Mouse (Mus musculus) mesoderm, embryonic 11.5 days (tissue): ENCODE results near the gene Plekhh2.

Experiments
- DNase-seq: peaks from one replicate; pipeline ENCODE4 v3.0.0-alpha.2; 2012; ENCODE audit warnings: low read depth, low spot score

Plekhh2 gene

GRCm38 (mm10) chr17:84606976-84607375 is 95.3 kb downstream of the Plekhh2 start:
- DNase-seq: no peak

GRCm38 (mm10) chr17:84607617-84608016 is 95.9 kb downstream of the Plekhh2 start:
- no peak for DNase-seq

- no peak for DNase-seq
Observed at GRCm38 (mm10) chr17:84608606-84609005, 96.9 kb downstream of the Plekhh2 start.

GRCm38 (mm10) chr17:84611500-84611899 is 99.8 kb downstream of the Plekhh2 start:
- no peak for DNase-seq

- DNase-seq: no peak
Observed at GRCm38 (mm10) chr17:84611971-84612370, 100.3 kb downstream of the Plekhh2 start.

GRCm38 (mm10) chr17:84615811-84616210 is 104.1 kb downstream of the Plekhh2 start:
- DNase-seq: no peak

- DNase-seq: no peak
Observed at GRCm38 (mm10) chr17:84616526-84617074, 104.9 kb downstream of the Plekhh2 start.

GRCm38 (mm10) chr17:84617953-84618352 is 106.3 kb downstream of the Plekhh2 start:
- DNase-seq: no peak

GRCm38 (mm10) chr17:84619112-84619511 is 107.4 kb downstream of the Plekhh2 start:
- no peak for DNase-seq

- DNase-seq: no peak
Observed at GRCm38 (mm10) chr17:84620076-84620475, 108.4 kb downstream of the Plekhh2 start.

GRCm38 (mm10) chr17:84620610-84621009 is 108.9 kb downstream of the Plekhh2 start:
- DNase-seq: no peak

GRCm38 (mm10) chr17:84621209-84621608 is 109.5 kb downstream of the Plekhh2 start:
- no peak for DNase-seq

- DNase-seq: no peak
Observed at GRCm38 (mm10) chr17:84622028-84622427, 110.3 kb downstream of the Plekhh2 start.

GRCm38 (mm10) chr17:84622873-84623272 is 111.2 kb downstream of the Plekhh2 start:
- DNase-seq: no peak

GRCm38 (mm10) chr17:84626276-84626856 is 114.7 kb downstream of the Plekhh2 start, which contains the start of gene Dync2li1:
Gene Dync2li1 (plus strand): TSS chr17:84626496.
- DNase-seq: peak; percentile 97

GRCm38 (mm10) chr17:84626857-84627305 is 115.2 kb downstream of the Plekhh2 start:
- no peak for DNase-seq

GRCm38 (mm10) chr17:84627721-84628120 is 116.0 kb downstream of the Plekhh2 start:
- DNase-seq: no peak

- no peak for DNase-seq
Observed at GRCm38 (mm10) chr17:84628611-84629010, 116.9 kb downstream of the Plekhh2 start.

- DNase-seq: no peak
Observed at GRCm38 (mm10) chr17:84631836-84632235, 120.1 kb downstream of the Plekhh2 start.

GRCm38 (mm10) chr17:84633443-84633842 is 121.7 kb downstream of the Plekhh2 start:
- DNase-seq: no peak

- no peak for DNase-seq
Observed at GRCm38 (mm10) chr17:84636328-84636727, 124.6 kb downstream of the Plekhh2 start.

GRCm38 (mm10) chr17:84637971-84638370 is 126.3 kb downstream of the Plekhh2 start:
- DNase-seq: no peak

GRCm38 (mm10) chr17:84639796-84640378 is 128.2 kb downstream of the Plekhh2 start:
- DNase-seq: no peak
